Mouse (Mus musculus): ENCODE data around the gene Bbx.

DNA sequence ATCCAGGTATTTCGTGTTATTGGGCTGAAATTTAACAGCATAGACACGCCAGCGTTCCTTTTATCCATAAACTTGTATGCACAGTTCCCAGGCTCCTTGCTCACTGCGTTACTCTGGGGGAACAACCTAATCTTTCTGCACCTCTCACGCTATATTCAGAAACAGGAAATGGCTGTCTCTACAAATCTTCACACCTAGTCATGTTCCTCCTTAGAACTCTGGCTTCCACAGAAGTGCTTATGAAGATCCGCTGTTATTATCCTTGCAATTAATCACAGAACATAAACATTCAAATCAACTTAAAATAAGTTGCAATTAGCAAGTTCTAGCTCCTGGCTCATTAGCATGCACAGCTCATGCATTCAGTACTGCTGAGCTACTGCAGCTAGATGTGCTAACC is 127.0 kb downstream of the Bbx start:
- TF ChIP-seq POLR2A (IDR thresholded peaks at IDR 0.05; ENCODE audit: insufficient read depth, low read length) = no peak
- TF ChIP-seq CTCF (IDR thresholded peaks at IDR 0.05; ENCODE audit: low read depth, low read length) = no peak

All from ES-Bruce4 (cell line).